Mouse (Mus musculus): Measurements from ENCODE around the gene Brd7.

- TF ChIP-seq CTCF (IDR thresholded peaks at IDR 0.05; ENCODE audit: control insufficient read depth, insufficient read depth, insufficient replicate concordance, low read depth, low read length) (no peak), POLR2A (IDR thresholded peaks at IDR 0.05; ENCODE audit: control insufficient read depth, low read depth, low read length) (no peak)
Observed at GRCm38 (mm10) chr8:88289901-88290300, 72.1 kb downstream of the Brd7 start.
